Mouse (Mus musculus) hindbrain, postnatal 0 days (tissue): Measurements from ENCODE around the gene Ctse. TPM values are rescaled to one million over a fixed set of nuclear protein-coding genes. Genes with fewer than 3 reads are reported as not detected.

ENCODE experiments used
- ATAC-seq: fragments of 200-750 bp; cut with Nextera tagmentation; 2 replicates; pipeline ENCODE4 v1.8.0; 2017; ENCODE audit warnings: mild to moderate bottlenecking, moderate TSS enrichment, moderate library complexity
- DNase-seq: peaks from one replicate; pipeline ENCODE4 v3.0.0-alpha.2; 2015; ENCODE audit warnings: low spot score
- H3K27ac ChIP-seq: fragments of 300-500 bp; sonication (generic); 2 replicates; pipeline ENCODE4 v1.5.1; 2014; ENCODE audit warnings: mild to moderate bottlenecking
- H3K27me3 ChIP-seq: fragments of 300-500 bp; sonication (generic); 2 replicates; pipeline ENCODE4 v1.6.1; 2014; ENCODE audit warnings: low read length, mixed read lengths; ENCODE audit not compliant: insufficient read depth
- H3K36me3 ChIP-seq: fragments of 300-500 bp; sonication (generic); 2 replicates; pipeline ENCODE4 v1.6.1; 2014; ENCODE audit warnings: low read length, mixed read lengths; ENCODE audit not compliant: insufficient read depth
- H3K4me1 ChIP-seq: fragments of 300-500 bp; sonication (generic); 2 replicates; pipeline ENCODE4 v1.6.1; 2014; ENCODE audit warnings: antibody characterized with exemption, low read length, mixed read lengths; ENCODE audit not compliant: insufficient read depth
- H3K4me2 ChIP-seq: fragments of 300-500 bp; sonication (generic); 2 replicates; pipeline ENCODE4 v1.6.1; 2014; ENCODE audit warnings: low read depth, mild to moderate bottlenecking, low read length, moderate library complexity, mixed read lengths
- H3K4me3 ChIP-seq: fragments of 300-500 bp; sonication (generic); 2 replicates; pipeline ENCODE4 v1.5.1; 2014; ENCODE audit warnings: low read length
- H3K9ac ChIP-seq: fragments of 300-500 bp; sonication (generic); replicated peaks from 2 replicates; pipeline ENCODE4 v1.6.1; 2014; ENCODE audit warnings: mild to moderate bottlenecking, low read length, moderate library complexity, mixed read lengths
- H3K9me3 ChIP-seq: fragments of 300-500 bp; sonication (generic); 2 replicates; pipeline ENCODE4 v1.6.1; 2016; ENCODE audit warnings: low read length, mixed read lengths
- CTCF ChIP-seq: IDR thresholded peaks from 2 replicates; pipeline ENCODE4 v1.5.1; 2016; ENCODE audit warnings: antibody characterized with exemption, control low read depth, low read depth
- WGBS: fragments of 180-500 bp; shearing (Covaris S2); extraction: QIAGEN DNeasy Blood & Tissue Kit; methylation state at CpG from one replicate; pipeline ENCODE4 v1.1.7; 2014; 5-methylcytosine and 5-hydroxymethylcytosine counted together
- polyA plus RNA-seq: library from polyadenylated mRNA; unstranded; fragments of >200 nt; fragmentation: Nextera tagmentation; extraction: Ambion mirVana; gene quantifications from 2 replicates; pipeline ENCODE4 v1.2.1, GENCODE M21; 2015
- total RNA-seq: library from RNA; depleted of rRNA; stranded (reverse); fragments of >200 nt; gene quantifications from 2 replicates; pipeline ENCODE4 v1.2.3, GENCODE M21; 2014; rRNA removed

Gene Ctse
- total and polyA plus RNA-seq, 2 experiments from 2014 or later: not detected

GRCm38 (mm10) chr1:131723549-131723948 is 85.4 kb downstream of the Ctse start:
- DNase-seq: no peak
- Histone ChIP-seq H3K4me3 (no peak overlapping the region), H3K27ac (no peak overlapping the region), H3K4me2 (no peak overlapping the region), H3K4me1 (no peaks in the 10 kb centered on the region), H3K27me3 (no peaks in the 10 kb centered on the region), H3K9ac (no peak overlapping the region), H3K36me3 (no peaks in the 10 kb centered on the region), H3K9me3 (no peaks in the 10 kb centered on the region)
- WGBS: 63% methylated on average over 4 of the region's 4 CpGs
- ATAC-seq: no peak
- TF ChIP-seq CTCF: no peak

Other genes starting within 250 kb of the Ctse start
- gene Srgap2, start 111.0 kb upstream of the Ctse start, total RNA-seq: 62.8 and 69.3 TPM in 2 replicates
- 23.3 and 24.5 TPM in 2 replicates for gene Srgap2, start 111.0 kb upstream of the Ctse start, polyA plus RNA-seq
- gene Fam72a, start 110.4 kb upstream of the Ctse start, total RNA-seq: 0.11 TPM in 1 of 2 replicates, not detected in the other
- gene Fam72a, start 110.4 kb upstream of the Ctse start, polyA plus RNA-seq: 0.98 and 1.4 TPM in 2 replicates
- not detected in 2 replicates for gene Avpr1b, start 39.1 kb upstream of the Ctse start, total RNA-seq
- not detected in 2 replicates for gene Avpr1b, start 39.1 kb upstream of the Ctse start, polyA plus RNA-seq
- gene Rab7b, start 50.4 kb downstream of the Ctse start, total RNA-seq: 0.10 and 2.8 TPM in 2 replicates
- 1.2 and 1.6 TPM in 2 replicates for gene Rab7b, start 50.4 kb downstream of the Ctse start, polyA plus RNA-seq
- gene Slc26a9, start 105.7 kb downstream of the Ctse start, total RNA-seq: 0.07 and 0.37 TPM in 2 replicates
- 0.09 and 0.10 TPM in 2 replicates for gene Slc26a9, start 105.7 kb downstream of the Ctse start, polyA plus RNA-seq
- gene Pm20d1, start 159.1 kb downstream of the Ctse start, total RNA-seq: 0.04 and 0.63 TPM in 2 replicates
- gene Pm20d1, start 159.1 kb downstream of the Ctse start, polyA plus RNA-seq: 0.54 and 0.60 TPM in 2 replicates
- gene Slc41a1, start 189.2 kb downstream of the Ctse start, total RNA-seq: 41.4 and 48.0 TPM in 2 replicates
- 20.9 and 23.6 TPM in 2 replicates for gene Slc41a1, start 189.2 kb downstream of the Ctse start, polyA plus RNA-seq
- gene Rab29, start 228.9 kb downstream of the Ctse start, total RNA-seq: 6.4 and 15.1 TPM in 2 replicates
- gene Rab29, start 228.9 kb downstream of the Ctse start, polyA plus RNA-seq: 8.9 and 10.9 TPM in 2 replicates